Mouse (Mus musculus): ENCODE results near the gene Rps18. TPM values are rescaled to one million over a fixed set of nuclear protein-coding genes. Genes with fewer than 3 reads are reported as not detected.
"Not testable (repeated sequence)": the region's sequence is repeated elsewhere in the genome, so short reads cannot be mapped to it uniquely, and the experiment has no call there.

The Rps18 gene
- total RNA-seq, 2 experiments from 2014 or later: 791 to 792 TPM

GRCm38 (mm10) chr17:33908331-33909076, 47.3 kb downstream of the Rps18 start:
- peak; percentile 51 to 62 for DNase-seq

- DNase-seq: not testable (repeated sequence)
Observed at GRCm38 (mm10) chr17:33904835-33905234, 51.0 kb downstream of the Rps18 start, which contains the start of gene Platr17. Platr17 (plus strand) TSS chr17:33905135.

GRCm38 (mm10) chr17:33903911-33904651, 51.7 kb downstream of the Rps18 start:
- DNase-seq: not testable (repeated sequence)

- no peak for DNase-seq
Observed at GRCm38 (mm10) chr17:33902491-33902890, 53.3 kb downstream of the Rps18 start.

GRCm38 (mm10) chr17:33902079-33902478, 53.7 kb downstream of the Rps18 start:
- no peak for DNase-seq

Other genes starting within 250 kb of the Rps18 start
- 100 to 1,000 TPM in 1 of 2 experiments, 10 to 100 TPM in 1; 92.9 to 119 TPM for gene March2, start 237.3 kb downstream of the Rps18 start, total RNA-seq (2021)
- gene Rab11b, start 195.5 kb downstream of the Rps18 start, total RNA-seq (2021): 100 to 1,000 TPM; 231 to 299 TPM
- 100 to 1,000 TPM in 1 of 2 experiments, 10 to 100 TPM in 1; 62.7 to 110 TPM for gene Angptl4, start 174.2 kb downstream of the Rps18 start, total RNA-seq (2021)
- gene Kank3, start 145.5 kb downstream of the Rps18 start, total RNA-seq (2021): 10 to 100 TPM; 72.2 to 90.5 TPM
- gene Rps28, start 131.4 kb downstream of the Rps18 start, total RNA-seq (2021): 1,000 to 10,000 TPM; 1,486 to 1,511 TPM
- gene Ndufa7, start 131.4 kb downstream of the Rps18 start, total RNA-seq (2021): 100 to 1,000 TPM; 432 to 487 TPM
- gene Cd320, start 112.9 kb downstream of the Rps18 start, total RNA-seq (2021): 10 to 100 TPM; 30.8 to 47.3 TPM
- gene Gm7029, start 82.2 kb downstream of the Rps18 start, total RNA-seq (2021): not detected
- 1 to 10 TPM; 3.3 to 4.4 TPM for gene Kifc1, start 65.3 kb downstream of the Rps18 start, total RNA-seq (2021)
- not detected for gene Platr17, start 50.9 kb downstream of the Rps18 start, total RNA-seq (2021)
- 10 to 100 TPM; 29.2 to 30.2 TPM for gene Daxx, start 46.6 kb downstream of the Rps18 start, total RNA-seq (2021)
- gene Tapbp, start 40.1 kb downstream of the Rps18 start, total RNA-seq (2021): 100 to 1,000 TPM; 178 to 181 TPM
- 10 to 100 TPM; 26.5 to 36.1 TPM for gene Zbtb22, start 40.1 kb downstream of the Rps18 start, total RNA-seq (2021)
- 10 to 100 TPM; 37.0 to 45.9 TPM for gene Rgl2, start 26.5 kb downstream of the Rps18 start, total RNA-seq (2021)
- gene Pfdn6, start 15.7 kb downstream of the Rps18 start, total RNA-seq (2021): 10 to 100 TPM; 89.2 to 90.6 TPM
- gene Wdr46, start 15.3 kb downstream of the Rps18 start, total RNA-seq (2021): 10 to 100 TPM; 34.4 to 34.9 TPM
- gene B3galt4, start 4.5 kb downstream of the Rps18 start, total RNA-seq (2021): 1 to 10 TPM; 4.0 to 6.6 TPM
- gene Vps52, start 189 bp downstream of the Rps18 start, total RNA-seq (2021): 10 to 100 TPM; 53.4 to 59.9 TPM
- gene H2-K1, start 44.3 kb upstream of the Rps18 start, total RNA-seq (2021): 100 to 1,000 TPM; 459 to 574 TPM
- 10 to 100 TPM; 43.8 to 48.3 TPM for gene Ring1, start 68.7 kb upstream of the Rps18 start, total RNA-seq (2021)
- 100 to 1,000 TPM; 243 to 247 TPM for gene H2-Ke6, start 72.1 kb upstream of the Rps18 start, total RNA-seq (2021)
- gene Slc39a7, start 75.7 kb upstream of the Rps18 start, total RNA-seq (2021): 100 to 1,000 TPM; 165 to 198 TPM
- gene Rxrb, start 75.8 kb upstream of the Rps18 start, total RNA-seq (2021): 10 to 100 TPM; 53.5 to 55.7 TPM
- 1 to 10 TPM; 1.2 to 2.2 TPM for gene Col11a2, start 83.4 kb upstream of the Rps18 start, total RNA-seq (2021)
- gene H2-Oa, start 136.3 kb upstream of the Rps18 start, total RNA-seq (2021): not detected
- gene H2-DMa, start 163.5 kb upstream of the Rps18 start, total RNA-seq (2021): 10 to 100 TPM; 11.4 to 12.7 TPM
- gene Brd2, start 166.6 kb upstream of the Rps18 start, total RNA-seq (2021): 100 to 1,000 TPM; 213 to 224 TPM
- 1 to 10 TPM in 1 of 2 experiments, under 1 TPM in 1; 0.72 to 2.2 TPM for gene H2-DMb2, start 187.3 kb upstream of the Rps18 start, total RNA-seq (2021)
- gene H2-DMb1, start 197.1 kb upstream of the Rps18 start, total RNA-seq (2021): 1 to 10 TPM; 3.5 to 6.0 TPM
- gene Tap1, start 231.6 kb upstream of the Rps18 start, total RNA-seq (2021): 10 to 100 TPM; 12.5 to 23.0 TPM
- 10 to 100 TPM; 11.2 to 18.8 TPM for gene Psmb9, start 231.8 kb upstream of the Rps18 start, total RNA-seq (2021)
- 10 to 100 TPM; 31.0 to 34.7 TPM for gene Psmb8, start 241.7 kb upstream of the Rps18 start, total RNA-seq (2021)
- 10 to 100 TPM; 47.0 to 54.3 TPM for gene Tap2, start 247.5 kb upstream of the Rps18 start, total RNA-seq (2021)